Mouse (Mus musculus): ENCODE results near the gene Map3k7. TPM values are rescaled to one million over a fixed set of nuclear protein-coding genes. Genes with fewer than 3 reads are reported as not detected.

Gene Map3k7
- total and polyA plus RNA-seq, 2 experiments from 2014 or later = 18.0 to 30.0 TPM

GRCm38 (mm10) chr4:31924301-31925185 is 39.4 kb upstream of the Map3k7 start:
- Histone ChIP-seq H3K9ac (replicated peaks; ENCODE audit: low read depth, low read length) (no peak overlapping the region), H3K4me2 (ENCODE audit: low read depth, low read length) (no peak overlapping the region), H3K27ac (ENCODE audit: low read depth) (no peak overlapping the region), H3K36me3 (replicated peaks; ENCODE audit: control insufficient read depth, insufficient read depth, low read length) (no peaks in the 10 kb centered on the region), H3K4me3 (ENCODE audit: low read depth, low read length) (no peak overlapping the region), H3K27me3 (ENCODE audit: control insufficient read depth, insufficient read depth, low read length) (no peaks in the 10 kb centered on the region), H3K9me3 (replicated peaks; ENCODE audit: control insufficient read depth, low read length) (no peaks in the 10 kb centered on the region), H3K4me1 (ENCODE audit: control insufficient read depth, insufficient read depth) (no peaks in the 10 kb centered on the region)
- ATAC-seq (ENCODE audit: insufficient read depth, low read depth) (no peak), DNase-seq (ENCODE audit: low spot score) (no peak)
- whole genome bisulfite sequencing = 42% methylated on average over 14 of the region's 14 CpGs
- TF ChIP-seq CTCF (IDR thresholded peaks at IDR 0.05; ENCODE audit: low read depth) = no peak; the same call in 1 of the 2 replicates
- no peak for TF ChIP-seq EP300 (IDR thresholded peaks at IDR 0.05; ENCODE audit: low read depth)

DNA sequence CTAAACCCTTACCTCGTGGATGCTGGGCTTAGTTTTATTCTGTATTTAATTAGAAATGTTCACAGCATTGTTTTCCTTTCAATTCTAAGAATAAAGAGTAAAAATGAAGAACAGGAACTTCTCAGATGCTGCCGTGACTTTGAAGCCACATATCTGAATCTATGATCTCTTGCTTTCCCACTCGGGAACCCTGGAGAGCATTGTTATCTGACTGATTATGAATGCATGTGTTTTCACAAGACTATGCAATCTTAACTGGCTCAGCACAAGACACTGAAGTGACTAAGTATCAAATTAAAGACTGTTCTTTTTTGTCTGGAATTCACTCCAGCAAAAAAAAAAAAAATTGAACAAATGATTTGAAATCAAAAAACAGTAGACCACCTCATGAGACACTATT is 30.7 kb upstream of the Map3k7 start:
- H3K4me2 ChIP-seq (ENCODE audit: low read depth, low read length) = no peak overlapping the region

DNA sequence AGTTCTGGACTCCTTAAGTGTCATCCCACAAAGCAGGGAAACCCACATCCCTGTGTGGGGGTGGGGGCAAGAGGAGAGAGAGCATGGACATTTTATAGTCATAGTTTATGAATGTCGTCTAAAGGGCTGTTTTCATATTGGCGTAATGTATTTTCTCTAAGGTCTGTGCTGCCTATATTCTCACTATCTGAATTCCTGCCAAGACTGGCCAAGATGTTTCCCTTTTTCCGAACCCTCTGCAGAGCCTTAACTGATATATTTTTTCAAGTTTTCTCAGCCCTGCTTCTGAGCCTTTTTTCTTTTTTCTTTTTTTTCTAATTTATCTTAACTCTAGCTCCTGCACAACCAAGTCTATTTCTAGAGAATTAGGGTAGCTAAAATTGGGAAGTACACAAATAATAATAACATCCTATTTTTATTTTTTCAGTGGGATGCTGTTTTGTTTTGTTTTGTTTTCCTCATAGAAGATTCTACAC is 28.0 kb upstream of the Map3k7 start:
- H3K36me3 ChIP-seq (replicated peaks; ENCODE audit: control insufficient read depth, insufficient read depth, low read length) = no peaks in the 10 kb centered on the region
- WGBS = 59% methylated on average over 3 of the region's 3 CpGs
- no peak overlapping the region for H3K27ac ChIP-seq (ENCODE audit: low read depth)

More for the DNA sequence above, 30.7 kb upstream of the Map3k7 start:
- Histone ChIP-seq H3K27ac (ENCODE audit: low read depth) (no peak overlapping the region), H3K36me3 (replicated peaks; ENCODE audit: control insufficient read depth, insufficient read depth, low read length) (no peaks in the 10 kb centered on the region), H3K9me3 (replicated peaks; ENCODE audit: control insufficient read depth, low read length) (no peaks in the 10 kb centered on the region), H3K4me1 (ENCODE audit: control insufficient read depth, insufficient read depth) (0 out of 2 replicates have a peak, but pooled peaks cover 7% of the 10 kb centered on the region), H3K9ac (replicated peaks; ENCODE audit: low read depth, low read length) (no peak overlapping the region), H3K4me3 (ENCODE audit: low read depth, low read length) (no peak overlapping the region), H3K27me3 (ENCODE audit: control insufficient read depth, insufficient read depth, low read length) (0 out of 2 replicates have a peak, but pooled peaks cover 4% of the 10 kb centered on the region)
- no peak for DNase-seq (ENCODE audit: low spot score)
- no peak for ATAC-seq (ENCODE audit: insufficient read depth, low read depth)
- TF ChIP-seq EP300 (IDR thresholded peaks at IDR 0.05; ENCODE audit: low read depth) (no peak), CTCF (IDR thresholded peaks at IDR 0.05; ENCODE audit: low read depth) (no peak)
- WGBS = 45% methylated on average over 3 of the region's 3 CpGs

GRCm38 (mm10) chr4:31936358-31936757 is 27.5 kb upstream of the Map3k7 start:
- Histone ChIP-seq H3K4me1 (ENCODE audit: control insufficient read depth, insufficient read depth) (0 out of 2 replicates have a peak, but pooled peaks cover 7% of the 10 kb centered on the region), H3K4me2 (ENCODE audit: low read depth, low read length) (peak overlapping the region; percentile 92; the same call in 1 of the 2 replicates), H3K4me3 (ENCODE audit: low read depth, low read length) (no peak overlapping the region; the same call in 1 of the 2 replicates), H3K9ac (replicated peaks; ENCODE audit: low read depth, low read length) (no peak overlapping the region), H3K27me3 (ENCODE audit: control insufficient read depth, insufficient read depth, low read length) (0 out of 2 replicates have a peak, but pooled peaks cover 4% of the 10 kb centered on the region), H3K9me3 (replicated peaks; ENCODE audit: control insufficient read depth, low read length) (no peaks in the 10 kb centered on the region), H3K27ac (ENCODE audit: low read depth) (no peak overlapping the region), H3K36me3 (replicated peaks; ENCODE audit: control insufficient read depth, insufficient read depth, low read length) (no peaks in the 10 kb centered on the region)
- TF ChIP-seq EP300 (IDR thresholded peaks at IDR 0.05; ENCODE audit: low read depth) = no peak
- TF ChIP-seq CTCF (IDR thresholded peaks at IDR 0.05; ENCODE audit: low read depth) = no peak
- DNase-seq (ENCODE audit: low spot score) (no peak), ATAC-seq (ENCODE audit: insufficient read depth, low read depth) (no peak)
- 22% methylated on average over 8 of the region's 8 CpGs for WGBS

More for the DNA sequence above, 28.0 kb upstream of the Map3k7 start:
- DNase-seq (ENCODE audit: low spot score) (no peak), ATAC-seq (ENCODE audit: insufficient read depth, low read depth) (no peak)
- no peaks in the 10 kb centered on the region for H3K9me3 ChIP-seq (replicated peaks; ENCODE audit: control insufficient read depth, low read length)
- H3K4me1 ChIP-seq (ENCODE audit: control insufficient read depth, insufficient read depth) = 0 out of 2 replicates have a peak, but pooled peaks cover 7% of the 10 kb centered on the region
- no peak overlapping the region for H3K4me2 ChIP-seq (ENCODE audit: low read depth, low read length)
- H3K27me3 ChIP-seq (ENCODE audit: control insufficient read depth, insufficient read depth, low read length) = 0 out of 2 replicates have a peak, but pooled peaks cover 4% of the 10 kb centered on the region
- no peak overlapping the region for H3K9ac ChIP-seq (replicated peaks; ENCODE audit: low read depth, low read length)
- no peak overlapping the region for H3K4me3 ChIP-seq (ENCODE audit: low read depth, low read length)
- TF ChIP-seq EP300 (IDR thresholded peaks at IDR 0.05; ENCODE audit: low read depth) (no peak), CTCF (IDR thresholded peaks at IDR 0.05; ENCODE audit: low read depth) (no peak)

GRCm38 (mm10) chr4:31936911-31937375 is 27.0 kb upstream of the Map3k7 start:
- no peaks in the 10 kb centered on the region for H3K9me3 ChIP-seq (replicated peaks; ENCODE audit: control insufficient read depth, low read length)
- WGBS = 24% methylated on average over 15 of the region's 15 CpGs
- no peak for TF ChIP-seq CTCF (IDR thresholded peaks at IDR 0.05; ENCODE audit: low read depth)
- TF ChIP-seq EP300 (IDR thresholded peaks at IDR 0.05; ENCODE audit: low read depth) = no peak
- H3K9ac ChIP-seq (replicated peaks; ENCODE audit: low read depth, low read length) = peak overlapping the region; percentile 63
- 0 out of 2 replicates have a peak, but pooled peaks cover 4% of the 10 kb centered on the region for H3K27me3 ChIP-seq (ENCODE audit: control insufficient read depth, insufficient read depth, low read length)
- no peak overlapping the region for H3K27ac ChIP-seq (ENCODE audit: low read depth)
- peak overlapping the region; percentile 92 for H3K4me2 ChIP-seq (ENCODE audit: low read depth, low read length)
- ATAC-seq (ENCODE audit: insufficient read depth, low read depth) (no peak), DNase-seq (ENCODE audit: low spot score) (no peak)
- peak overlapping the region; percentile 58 for H3K4me3 ChIP-seq (ENCODE audit: low read depth, low read length)
- H3K36me3 ChIP-seq (replicated peaks; ENCODE audit: control insufficient read depth, insufficient read depth, low read length) = no peaks in the 10 kb centered on the region
- 0 out of 2 replicates have a peak, but pooled peaks cover 7% of the 10 kb centered on the region for H3K4me1 ChIP-seq (ENCODE audit: control insufficient read depth, insufficient read depth)

Measured in heart, postnatal 0 days (tissue).